Mouse (Mus musculus) heart, embryonic 12.5 days (tissue): ENCODE measurements around the gene Vmn2r4. TPM values are rescaled to one million over a fixed set of nuclear protein-coding genes. Genes with fewer than 3 reads are reported as not detected.
"Not testable (repeated sequence)": the region's sequence is repeated elsewhere in the genome, so short reads cannot be mapped to it uniquely, and the experiment has no call there.

Source experiments
- ATAC-seq: fragments of 200-750 bp; cut with Nextera tagmentation; 2 replicates; pipeline ENCODE4 v1.8.0; 2017; ENCODE audit warnings: moderate TSS enrichment, moderate library complexity; ENCODE audit not compliant: insufficient number of reproducible peaks, low FRiP score
- H3K27ac ChIP-seq: fragments of 300-500 bp; sonication (generic); 2 replicates; pipeline ENCODE4 v1.5.1; 2016; ENCODE audit warnings: mild to moderate bottlenecking, moderate library complexity; ENCODE audit not compliant: poor library complexity, severe bottlenecking
- H3K27me3 ChIP-seq: fragments of 300-500 bp; sonication (generic); replicated peaks from 2 replicates; pipeline ENCODE4 v1.6.1; 2016; ENCODE audit warnings: mild to moderate bottlenecking, moderate library complexity
- H3K36me3 ChIP-seq: fragments of 300-500 bp; sonication (generic); 2 replicates; pipeline ENCODE4 v1.6.1; 2016; ENCODE audit warnings: mild to moderate bottlenecking, moderate library complexity
- H3K4me1 ChIP-seq: fragments of 300-500 bp; sonication (generic); replicated peaks from 2 replicates; pipeline ENCODE4 v1.6.1; 2016; ENCODE audit warnings: mild to moderate bottlenecking
- H3K4me2 ChIP-seq: fragments of 300-500 bp; sonication (generic); 2 replicates; pipeline ENCODE4 v1.6.1; 2016; ENCODE audit warnings: mild to moderate bottlenecking, moderate library complexity
- H3K4me3 ChIP-seq: fragments of 300-500 bp; sonication (generic); 2 replicates; pipeline ENCODE4 v1.5.1; 2016; ENCODE audit warnings: mild to moderate bottlenecking
- H3K9ac ChIP-seq: fragments of 300-500 bp; sonication (generic); 2 replicates; pipeline ENCODE4 v1.6.1; 2016; ENCODE audit warnings: mild to moderate bottlenecking, moderate library complexity
- H3K9me3 ChIP-seq: fragments of 300-500 bp; sonication (generic); replicated peaks from 2 replicates; pipeline ENCODE4 v1.6.1; 2016; ENCODE audit warnings: mild to moderate bottlenecking, moderate library complexity
- WGBS: fragments of 180-500 bp; shearing (Covaris S2); methylation state at CpG from one replicate; pipeline ENCODE4 v1.1.7; 2016; 5-methylcytosine and 5-hydroxymethylcytosine counted together
- polyA plus RNA-seq: library from polyadenylated mRNA; unstranded; fragments of >200 nt; fragmentation: Nextera tagmentation; extraction: Ambion mirVana; gene quantifications from 2 replicates; pipeline ENCODE4 v1.2.1, GENCODE M21; 2016

Gene Vmn2r4
- not detected in 2 replicates for polyA plus RNA-seq

DNA sequence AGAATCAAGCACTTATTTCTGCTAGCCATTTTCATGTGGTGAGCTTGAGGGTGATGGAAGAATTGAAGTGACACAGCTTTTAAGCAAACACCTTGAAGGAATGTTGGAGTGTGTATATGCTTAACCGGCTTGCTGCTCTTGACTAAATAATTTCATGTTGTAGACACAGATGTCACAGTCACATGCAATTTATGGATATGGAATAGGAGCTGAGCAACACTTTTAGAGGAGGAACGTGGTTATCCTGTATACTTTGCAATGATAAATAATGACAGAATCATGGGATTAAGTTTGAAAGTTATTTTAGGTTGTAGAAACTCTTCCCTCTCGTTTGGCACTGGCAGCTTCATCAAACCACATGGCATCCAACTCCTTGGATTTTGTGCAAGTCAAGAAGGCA, at the start of gene Vmn2r4:
TSS of gene Vmn2r4 (minus strand) at position 101 of the 400 bp plus-strand sequence.
- 79% methylated on average over 3 of the region's 3 CpGs for WGBS
- not testable (repeated sequence) for H3K4me3 ChIP-seq, H3K9ac ChIP-seq

DNA sequence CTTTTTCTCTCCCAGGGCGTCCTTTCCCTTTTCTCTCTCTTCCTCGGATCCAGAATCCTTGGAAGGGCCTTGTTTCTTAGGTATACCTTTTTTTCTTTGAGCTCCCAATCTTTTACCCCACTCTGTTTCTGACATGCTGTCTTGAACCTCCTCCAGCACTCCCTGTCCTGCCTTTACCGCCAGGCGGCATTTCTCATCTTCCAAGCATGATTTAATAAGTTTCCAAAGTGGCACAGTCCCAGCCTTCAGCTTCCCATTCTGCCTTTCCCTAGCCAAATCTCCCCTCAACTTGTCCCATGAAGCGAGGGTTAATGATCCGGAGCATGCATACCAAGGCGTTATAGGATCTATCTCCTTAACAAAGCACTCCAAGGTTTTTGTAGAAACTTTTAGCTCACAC, 19.1 kb upstream of the Vmn2r4 start:
- not testable (repeated sequence) for H3K9me3 ChIP-seq, H3K27me3 ChIP-seq, H3K9ac ChIP-seq, H3K4me1 ChIP-seq, H3K27ac ChIP-seq, H3K36me3 ChIP-seq, ATAC-seq, H3K4me3 ChIP-seq, H3K4me2 ChIP-seq
- 80% methylated on average over 7 of the region's 7 CpGs for WGBS

More for the DNA sequence above, at the start of gene Vmn2r4:
- not testable (repeated sequence) for H3K36me3 ChIP-seq, H3K27ac ChIP-seq, H3K27me3 ChIP-seq, H3K9me3 ChIP-seq, H3K4me1 ChIP-seq, ATAC-seq, H3K4me2 ChIP-seq

DNA sequence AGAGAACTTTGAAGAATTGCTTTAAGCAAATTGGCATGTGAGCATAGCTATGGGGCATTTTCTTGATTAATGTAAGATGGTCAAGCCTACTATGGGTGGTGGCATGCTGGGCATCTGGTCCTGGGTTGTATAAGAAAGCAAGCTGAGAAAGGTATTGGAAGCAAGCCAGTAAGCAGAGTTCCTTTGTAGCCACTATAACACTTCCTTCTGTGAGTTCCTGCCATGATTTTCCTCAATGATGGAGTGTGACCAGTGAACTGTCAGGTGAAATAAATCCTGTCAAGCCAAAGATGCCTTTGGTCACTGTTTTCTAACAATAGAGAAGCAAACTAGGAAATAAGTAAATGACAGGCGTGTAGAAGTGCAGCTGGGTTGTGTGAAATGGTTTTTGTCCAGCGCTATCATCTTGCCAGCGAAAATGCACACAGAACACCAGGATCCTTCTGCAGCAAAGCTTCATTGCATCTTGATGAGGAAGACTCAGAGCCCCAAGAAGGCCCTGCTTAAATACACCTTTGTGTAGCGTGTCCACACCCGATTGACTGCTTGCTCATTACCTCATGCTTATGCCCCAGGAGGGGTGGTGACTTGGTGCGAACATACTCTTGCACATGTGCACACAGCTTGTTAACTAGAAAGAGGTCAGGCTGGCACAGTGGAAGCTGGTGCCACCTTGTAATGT, 13.1 kb upstream of the Vmn2r4 start:
- H3K4me2 ChIP-seq, H3K36me3 ChIP-seq, H3K27ac ChIP-seq, H3K9ac ChIP-seq, H3K4me1 ChIP-seq, ATAC-seq, H3K27me3 ChIP-seq, H3K4me3 ChIP-seq, H3K9me3 ChIP-seq: not testable (repeated sequence)
- WGBS: 90% methylated on average over 6 of the region's 6 CpGs

- H3K9me3 ChIP-seq, H3K36me3 ChIP-seq, H3K4me1 ChIP-seq, H3K9ac ChIP-seq, H3K27me3 ChIP-seq, H3K27ac ChIP-seq, H3K4me3 ChIP-seq, H3K4me2 ChIP-seq, ATAC-seq: not testable (repeated sequence)
- 34% methylated on average over 1 of the region's 1 CpGs for WGBS
Measured at GRCm38 (mm10) chr3:64422141-64422540, 7.0 kb upstream of the Vmn2r4 start.

- H3K4me3 ChIP-seq, ATAC-seq, H3K4me1 ChIP-seq, H3K27me3 ChIP-seq, H3K9me3 ChIP-seq, H3K27ac ChIP-seq, H3K4me2 ChIP-seq, H3K9ac ChIP-seq, H3K36me3 ChIP-seq: not testable (repeated sequence)
- 82% methylated on average over 1 of the region's 1 CpGs for WGBS
Measured at GRCm38 (mm10) chr3:64417477-64417876, 2.3 kb upstream of the Vmn2r4 start.

DNA sequence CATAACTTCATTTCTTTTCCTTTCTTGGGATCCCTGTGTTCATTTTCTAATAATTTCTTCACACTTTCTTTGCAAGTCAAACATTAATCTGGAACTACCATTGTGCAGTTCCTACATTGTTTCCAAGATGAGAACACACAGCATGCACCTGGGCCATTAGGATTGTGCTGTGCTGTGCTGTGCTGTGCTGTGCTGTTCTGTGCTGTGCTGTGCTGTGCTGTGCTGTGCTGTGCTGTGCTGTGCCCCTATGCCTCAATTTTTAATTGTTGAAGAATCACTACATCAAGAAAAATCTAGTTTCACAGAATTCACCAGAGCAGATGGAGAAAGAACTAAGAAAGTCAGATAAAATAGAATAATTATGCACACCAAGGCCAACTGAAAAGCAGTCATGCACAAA, 915 bp downstream of the Vmn2r4 start:
- H3K27me3 ChIP-seq, H3K9ac ChIP-seq, H3K4me3 ChIP-seq, H3K9me3 ChIP-seq, H3K27ac ChIP-seq, ATAC-seq, H3K4me2 ChIP-seq, H3K36me3 ChIP-seq, H3K4me1 ChIP-seq: not testable (repeated sequence)

DNA sequence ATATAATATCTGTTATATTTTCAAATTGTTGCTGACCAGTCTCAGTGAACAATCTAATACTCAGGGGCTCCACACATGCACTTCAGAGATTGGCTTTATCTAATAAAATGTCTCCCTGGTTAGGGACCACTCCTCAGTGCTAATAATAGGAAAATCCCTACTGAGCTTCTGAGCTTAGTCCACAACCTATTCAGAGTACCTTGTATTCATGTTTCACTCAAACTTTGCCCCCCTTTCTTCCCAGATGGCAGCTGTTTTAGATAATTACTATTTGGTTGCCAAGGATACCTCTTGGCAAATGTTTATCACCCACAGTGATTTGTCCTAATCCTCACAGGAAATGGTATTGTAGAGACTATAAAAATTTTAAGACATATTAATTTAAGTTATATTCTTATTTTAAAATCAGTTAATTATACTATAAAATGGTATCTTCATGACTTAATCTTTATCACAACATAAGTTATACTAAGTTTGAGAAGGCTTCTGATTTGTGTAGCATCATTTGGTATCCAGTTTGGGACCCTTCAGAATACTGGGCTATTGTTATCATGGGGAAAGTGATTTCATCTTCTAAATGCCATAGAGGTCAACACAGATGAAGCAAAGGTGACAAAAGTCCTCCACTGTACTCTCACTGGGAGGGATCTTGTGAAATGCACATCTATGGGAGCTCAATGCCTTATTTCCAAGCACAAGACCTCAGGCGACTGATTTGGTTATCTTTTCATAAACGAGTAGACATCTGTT, 55.7 kb downstream of the Vmn2r4 start:
- WGBS: 55% methylated on average over 2 of the region's 2 CpGs
- Histone ChIP-seq H3K4me1 (no peaks in the 10 kb centered on the region), H3K4me2 (no peak overlapping the region), H3K4me3 (no peak overlapping the region), H3K9me3 (no peaks in the 10 kb centered on the region), H3K27me3 (no peaks in the 10 kb centered on the region), H3K27ac (no peak overlapping the region), H3K9ac (no peak overlapping the region), H3K36me3 (no peaks in the 10 kb centered on the region)
- no peak for ATAC-seq

Other genes starting within 250 kb of the Vmn2r4 start
- not detected in 2 replicates for gene Vmn2r3, start 125.7 kb downstream of the Vmn2r4 start, polyA plus RNA-seq
- gene Vmn2r5, start 94.5 kb upstream of the Vmn2r4 start, polyA plus RNA-seq: not detected in 2 replicates
- gene Vmn2r6, start 150.5 kb upstream of the Vmn2r4 start, polyA plus RNA-seq: not detected in 2 replicates